Mouse (Mus musculus) heart, adult 2 months (tissue): ENCODE measurements around the gene Paox. TPM values are rescaled to one million over a fixed set of nuclear protein-coding genes. Genes with fewer than 3 reads are reported as not detected.

ENCODE experiments used
- DNase-seq, 2 experiments: peaks; one replicate each; pipeline ENCODE4 v3.0.0; 2021
- H3K27ac ChIP-seq: fragments of 200-600 bp; 2 replicates; pipeline ENCODE4 v1.8.1; 2022
- H3K27me3 ChIP-seq: fragments of 200-500 bp; 2 replicates; pipeline ENCODE4 v1.6.1; 2012; ENCODE audit warnings: mild to moderate bottlenecking, low read length, inconsistent platforms, mixed read lengths; ENCODE audit not compliant: control insufficient read depth, insufficient read depth
- H3K36me3 ChIP-seq: fragments of 200-500 bp; 2 replicates; pipeline ENCODE4 v1.6.1; 2012; ENCODE audit warnings: low read length, inconsistent platforms; ENCODE audit not compliant: control insufficient read depth, insufficient read depth
- H3K4me1 ChIP-seq: fragments of 200-500 bp; 2 replicates; pipeline ENCODE4 v1.6.1; 2011; ENCODE audit warnings: low read length; ENCODE audit not compliant: control insufficient read depth, insufficient read depth
- H3K4me3 ChIP-seq: fragments of 200-600 bp; 2 replicates; pipeline ENCODE4 v1.8.1; 2022
- H3K79me2 ChIP-seq: fragments of 200-500 bp; replicated peaks from 2 replicates; pipeline ENCODE4 v1.6.1; 2012; ENCODE audit warnings: mild to moderate bottlenecking, inconsistent platforms, low read length, moderate library complexity, mixed read lengths; ENCODE audit not compliant: control insufficient read depth, insufficient read depth
- H3K9ac ChIP-seq: fragments of 200-500 bp; 2 replicates; pipeline ENCODE4 v1.6.1; 2012; ENCODE audit warnings: low read depth, mild to moderate bottlenecking, control low read depth, inconsistent platforms, low read length, mixed read lengths
- CTCF ChIP-seq: fragments of 200-600 bp; IDR thresholded peaks from 2 replicates; pipeline ENCODE4 v1.8.1; 2022; ENCODE audit warnings: antibody characterized with exemption, mild to moderate bottlenecking, moderate library complexity
- EP300 ChIP-seq: fragments of 200-500 bp; IDR thresholded peaks from 2 replicates; pipeline ENCODE4 v1.6.1; 2011; ENCODE audit warnings: low read depth, low read length, control low read depth; ENCODE audit not compliant: insufficient read depth
- POLR2A ChIP-seq: fragments of 200-500 bp; IDR thresholded peaks from 2 replicates; pipeline ENCODE4 v1.6.1; 2011; ENCODE audit warnings: mild to moderate bottlenecking, low read depth, low read length, control low read depth; ENCODE audit not compliant: insufficient read depth
- WGBS: fragments of 180-500 bp; shearing (Covaris S2); methylation state at CpG from one replicate; pipeline ENCODE4 v1.1.7; 2018; 5-methylcytosine and 5-hydroxymethylcytosine counted together
- intact Hi-C: fragments of 180-260 bp; cut with DNase I; formaldehyde crosslinking; loops from one replicate; pipeline ENCODE4 v1.15.1; 2025
- polyA plus RNA-seq: library from polyadenylated mRNA; depleted of rRNA; stranded (reverse); fragments of >200 nt; gene quantifications from 2 replicates; pipeline ENCODE4 v1.2.3, GENCODE M21; 2012
- total RNA-seq, 2 experiments: library from RNA; stranded (reverse); gene quantifications; 2 replicates each; pipeline ENCODE4 v1.2.3; 2021

Gene Paox
- total and polyA plus RNA-seq, 3 experiments: 3.0 to 5.2 (median 3.4) TPM

- TF ChIP-seq CTCF: no peak
- TF ChIP-seq EP300: no peak
- TF ChIP-seq POLR2A: no peak
- Histone ChIP-seq H3K4me3 (no peak overlapping the region), H3K79me2 (no peaks in the 10 kb centered on the region), H3K9ac (no peak overlapping the region), H3K36me3 (no peaks in the 10 kb centered on the region), H3K27ac (no peak overlapping the region), H3K27me3 (no peaks in the 10 kb centered on the region), H3K4me1 (no peaks in the 10 kb centered on the region)
- DNase-seq: no peak
- 28% methylated on average over 5 of the region's 5 CpGs for WGBS
- intact Hi-C loops: no loop called here
Measured at GRCm38 (mm10) chr7:140094954-140095353, 20.6 kb upstream of the Paox start.

GRCm38 (mm10) chr7:140095556-140095955 lies 20.0 kb upstream of the Paox start:
- H3K4me3 ChIP-seq: no peak overlapping the region
- DNase-seq: no peak
- H3K27ac ChIP-seq: no peak overlapping the region
- H3K27me3 ChIP-seq: no peaks in the 10 kb centered on the region
- 23% methylated on average over 1 of the region's 1 CpGs for WGBS
- H3K4me1 ChIP-seq: no peaks in the 10 kb centered on the region
- no peak overlapping the region for H3K9ac ChIP-seq
- intact Hi-C loops: no loop called here
- no peaks in the 10 kb centered on the region for H3K36me3 ChIP-seq
- TF ChIP-seq EP300 (no peak), POLR2A (no peak), CTCF (no peak)
- no peaks in the 10 kb centered on the region for H3K79me2 ChIP-seq

GRCm38 (mm10) chr7:140096055-140096454 lies 19.5 kb upstream of the Paox start:
- Histone ChIP-seq H3K27me3 (no peaks in the 10 kb centered on the region), H3K9ac (no peak overlapping the region), H3K79me2 (no peaks in the 10 kb centered on the region), H3K4me1 (no peaks in the 10 kb centered on the region), H3K36me3 (no peaks in the 10 kb centered on the region), H3K4me3 (no peak overlapping the region), H3K27ac (no peak overlapping the region)
- TF ChIP-seq EP300 (no peak), CTCF (no peak), POLR2A (no peak)
- intact Hi-C loops: no loop called here
- DNase-seq: no peak

- 55% methylated on average over 1 of the region's 1 CpGs for WGBS
- H3K27ac ChIP-seq: no peak overlapping the region
- H3K4me1 ChIP-seq: peaks cover 2% of the 10 kb centered on the region; the same call in 1 of the 2 replicates
- no peaks in the 10 kb centered on the region for H3K36me3 ChIP-seq
- H3K4me3 ChIP-seq: no peak overlapping the region
- no peaks in the 10 kb centered on the region for H3K79me2 ChIP-seq
- intact Hi-C loops: no loop called here
- H3K9ac ChIP-seq: no peak overlapping the region
- no peak for DNase-seq
- TF ChIP-seq POLR2A: no peak
- no peak for TF ChIP-seq EP300
- TF ChIP-seq CTCF: no peak
- H3K27me3 ChIP-seq: no peaks in the 10 kb centered on the region
Measured at GRCm38 (mm10) chr7:140098466-140098865, 17.1 kb upstream of the Paox start.

GRCm38 (mm10) chr7:140101498-140101897 lies 14.1 kb upstream of the Paox start:
- intact Hi-C loops: loop anchor here (1.0 kb wide), 1 partner anchor 65 kb away; the partner anchor contains the start of genes Tubgcp2 and Zfp511

GRCm38 (mm10) chr7:140101993-140102860 lies 13.4 kb upstream of the Paox start, which contains the start of gene Fuom:
TSS of gene Fuom (minus strand) at chr7:140102441.
- H3K79me2 ChIP-seq: no peaks in the 10 kb centered on the region
- peak within 1 kb of the TSS; percentile 85 for H3K27ac ChIP-seq
- peaks cover 2% of the 10 kb centered on the region; the same call in 1 of the 2 replicates for H3K4me1 ChIP-seq
- peak within 1 kb of the TSS; percentile 68 for H3K9ac ChIP-seq
- no peaks in the 10 kb centered on the region for H3K36me3 ChIP-seq
- under 1% methylated on average over 30 of the region's 30 CpGs for WGBS
- DNase-seq: peak; percentile 90 to 91
- H3K27me3 ChIP-seq: no peaks in the 10 kb centered on the region
- TF ChIP-seq EP300 (no peak), POLR2A (peak; percentile 76)
- peak within 1 kb of the TSS; percentile 65 for H3K4me3 ChIP-seq
- intact Hi-C loops: loop anchor here (1.0 to 2.0 kb wide), 2 partner anchors 15 to 66 kb away; partner anchors contain the start of genes Echs1, Tubgcp2 and Zfp511

More at GRCm38 (mm10) chr7:140101498-140101897, 14.1 kb upstream of the Paox start:
- DNase-seq: no peak
- Histone ChIP-seq H3K27ac (0 out of 2 replicates have a peak overlapping the region, but pooled peaks have one; percentile 37), H3K27me3 (no peaks in the 10 kb centered on the region), H3K79me2 (no peaks in the 10 kb centered on the region), H3K4me1 (peaks cover 2% of the 10 kb centered on the region; the same call in 1 of the 2 replicates), H3K4me3 (peak overlapping the region; percentile 65), H3K9ac (peak overlapping the region; percentile 68), H3K36me3 (no peaks in the 10 kb centered on the region)
- no peak for TF ChIP-seq POLR2A
- TF ChIP-seq EP300: no peak; the same call in 1 of the 2 replicates
- TF ChIP-seq CTCF: no peak
- 74% methylated on average over 10 of the region's 10 CpGs for WGBS
